Mouse (Mus musculus) liver, embryonic 11.5 days (tissue): ENCODE data around the gene Ino80b. TPM values are rescaled to one million over a fixed set of nuclear protein-coding genes. Genes with fewer than 3 reads are reported as not detected.
A peak's percentile ranks its signal among the peaks of the same experiment; 100 is the strongest.
"Not testable (repeated sequence)": the region's sequence is repeated elsewhere in the genome, so short reads cannot be mapped to it uniquely, and the experiment has no call there.

Source experiments
- ATAC-seq: fragments of 200-750 bp; cut with Nextera tagmentation; replicated peaks from 2 replicates; pipeline ENCODE4 v1.8.0; 2017; ENCODE audit warnings: moderate number of reproducible peaks, mild to moderate bottlenecking, moderate TSS enrichment, moderate library complexity; ENCODE audit not compliant: low FRiP score
- DNase-seq: peaks from one replicate; pipeline ENCODE4 v3.0.0-alpha.2; 2017; ENCODE audit warnings: low spot score
- H3K27ac ChIP-seq: fragments of 300-500 bp; sonication (generic); 2 replicates; pipeline ENCODE4 v1.5.1; 2014; ENCODE audit warnings: mild to moderate bottlenecking, low read depth, low read length, control low read depth
- H3K27me3 ChIP-seq: fragments of 300-500 bp; sonication (generic); replicated peaks from 2 replicates; pipeline ENCODE4 v1.6.1; 2014; ENCODE audit warnings: low read length, mixed read lengths; ENCODE audit not compliant: control insufficient read depth, insufficient read depth
- H3K36me3 ChIP-seq: fragments of 300-500 bp; sonication (generic); 2 replicates; pipeline ENCODE4 v1.6.1; 2014; ENCODE audit warnings: mild to moderate bottlenecking, low read length, moderate library complexity, mixed read lengths; ENCODE audit not compliant: control insufficient read depth, insufficient read depth
- H3K4me1 ChIP-seq: fragments of 300-500 bp; sonication (generic); replicated peaks from 2 replicates; pipeline ENCODE4 v1.6.1; 2014; ENCODE audit warnings: low read length, mixed read lengths; ENCODE audit not compliant: control insufficient read depth, insufficient read depth
- H3K4me2 ChIP-seq: fragments of 300-500 bp; sonication (generic); 2 replicates; pipeline ENCODE4 v1.6.1; 2014; ENCODE audit warnings: mild to moderate bottlenecking, control low read depth, moderate library complexity
- H3K4me3 ChIP-seq: fragments of 300-500 bp; sonication (generic); 2 replicates; pipeline ENCODE4 v1.5.1; 2014; ENCODE audit warnings: low read depth, low read length, control low read depth
- H3K9ac ChIP-seq: fragments of 300-500 bp; sonication (generic); 2 replicates; pipeline ENCODE4 v1.6.1; 2014; ENCODE audit warnings: low read depth, low read length, control low read depth
- H3K9me3 ChIP-seq: fragments of 300-500 bp; sonication (generic); 2 replicates; pipeline ENCODE4 v1.6.1; 2016; ENCODE audit warnings: low read length, inconsistent platforms, mixed read lengths; ENCODE audit not compliant: control insufficient read depth
- WGBS: fragments of 180-500 bp; shearing (Covaris S2); extraction: QIAGEN DNeasy Blood & Tissue Kit; methylation state at CpG from one replicate; pipeline ENCODE4 v1.1.7; 2014; 5-methylcytosine and 5-hydroxymethylcytosine counted together
- polyA plus RNA-seq: library from polyadenylated mRNA; unstranded; fragments of >200 nt; fragmentation: Nextera tagmentation; extraction: Ambion mirVana; gene quantifications from 2 replicates; pipeline ENCODE4 v1.2.1, GENCODE M21; 2014

Ino80b gene
- polyA plus RNA-seq, 1 experiment from 2014 or later = 17.6 TPM

DNA sequence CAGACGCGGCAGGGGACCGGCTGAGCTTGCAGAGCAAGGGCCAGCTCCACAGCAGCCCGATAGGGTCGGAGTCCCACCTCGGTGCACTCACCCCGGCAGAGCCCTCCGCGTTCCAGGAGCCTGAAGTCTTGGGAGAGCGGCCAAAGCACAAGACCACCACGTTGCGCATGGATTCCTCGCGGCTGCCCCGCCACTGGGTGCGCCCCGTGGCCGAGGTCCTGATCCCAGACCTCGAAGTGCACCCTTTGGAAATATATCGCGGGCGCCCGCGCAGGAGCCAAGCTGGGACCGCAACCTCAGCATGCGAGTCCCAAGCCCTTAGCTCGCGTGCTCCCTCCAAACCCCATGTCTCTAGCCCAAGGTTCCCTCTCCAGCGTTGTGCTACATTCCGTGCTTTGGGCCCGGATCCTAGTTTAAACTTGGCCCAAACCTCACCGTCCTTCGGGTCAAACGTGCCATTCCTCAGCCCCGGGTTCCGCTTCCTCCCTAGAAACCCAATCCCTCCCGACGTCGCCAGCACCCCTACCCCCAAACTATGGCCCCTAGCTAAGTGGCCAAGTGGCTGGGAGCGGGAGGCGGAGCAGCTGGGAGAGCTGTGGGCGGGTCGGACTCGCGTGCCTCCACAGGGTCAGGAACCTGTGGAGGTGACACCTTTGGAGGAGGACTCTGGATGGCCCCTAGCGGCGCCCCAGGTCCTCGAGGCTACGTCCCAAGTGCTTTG lies 36.9 kb upstream of the Ino80b start:
- Histone ChIP-seq H3K4me3 (peak overlapping the region; percentile 48), H3K27ac (no peak overlapping the region), H3K36me3 (no peaks in the 10 kb centered on the region), H3K4me1 (peaks cover 14% of the 10 kb centered on the region), H3K4me2 (peak overlapping the region; percentile 77), H3K9me3 (no peaks in the 10 kb centered on the region), H3K9ac (no peak overlapping the region; the same call in 1 of the 2 replicates), H3K27me3 (peaks cover 24% of the 10 kb centered on the region)
- DNase-seq (peak; percentile 64), ATAC-seq (no peak)
- WGBS = 1% methylated on average over 49 of the region's 49 CpGs

DNA sequence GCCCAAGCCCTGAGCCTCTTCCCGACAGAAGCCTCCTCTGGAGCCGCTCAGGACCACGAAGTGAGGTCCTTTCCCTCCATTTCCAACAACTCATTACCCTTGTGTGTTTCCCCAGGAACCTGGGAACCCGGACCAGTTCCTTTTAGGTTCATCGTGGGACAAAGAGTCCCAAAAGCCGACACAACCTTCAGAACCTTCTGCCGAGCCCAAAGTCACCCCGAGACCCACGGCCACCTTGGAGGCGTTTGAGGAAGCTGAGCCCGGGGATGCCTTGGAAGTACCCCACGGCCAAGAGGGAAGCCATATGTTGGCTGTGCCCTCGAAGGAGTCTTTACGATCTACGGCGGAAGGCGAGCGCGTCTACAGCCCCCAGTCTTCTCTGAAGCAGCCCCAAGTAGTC lies 36.2 kb upstream of the Ino80b start:
- Histone ChIP-seq H3K36me3 (no peaks in the 10 kb centered on the region), H3K4me2 (peak overlapping the region; percentile 77), H3K4me1 (peaks cover 10% of the 10 kb centered on the region), H3K27ac (no peak overlapping the region), H3K27me3 (peaks cover 24% of the 10 kb centered on the region), H3K9ac (no peak overlapping the region), H3K4me3 (peak overlapping the region; percentile 48), H3K9me3 (no peaks in the 10 kb centered on the region)
- DNase-seq = peak; percentile 45
- ATAC-seq = no peak
- WGBS = 6% methylated on average over 19 of the region's 19 CpGs

DNA sequence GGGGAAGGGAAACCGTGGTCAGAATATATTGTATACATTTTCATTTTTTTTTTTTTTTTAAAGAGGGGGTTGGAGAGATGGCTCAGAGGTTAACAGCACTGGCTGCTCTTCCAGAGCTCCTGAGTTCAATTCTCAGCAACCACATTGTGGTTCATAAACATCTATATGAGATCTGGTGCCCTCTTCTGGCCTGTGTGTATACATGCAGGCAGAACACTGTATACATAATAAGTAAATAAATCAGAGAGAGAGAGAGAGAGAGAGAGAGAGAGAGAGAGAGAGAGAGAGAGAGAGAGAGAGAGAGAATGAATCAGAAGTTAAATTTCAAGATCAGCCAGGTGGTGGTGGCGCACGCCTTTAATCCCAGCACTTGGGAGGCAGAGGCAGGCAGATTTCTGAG lies 34.2 kb upstream of the Ino80b start:
- H3K27me3 ChIP-seq = peaks cover 38% of the 10 kb centered on the region
- ATAC-seq, H3K36me3 ChIP-seq, H3K4me3 ChIP-seq, H3K4me2 ChIP-seq, DNase-seq, H3K9ac ChIP-seq, H3K27ac ChIP-seq, H3K9me3 ChIP-seq: not testable (repeated sequence)
- peaks cover 10% of the 10 kb centered on the region; the same call in 1 of the 2 replicates for H3K4me1 ChIP-seq
- 20% methylated on average over 3 of the region's 3 CpGs for WGBS

DNA sequence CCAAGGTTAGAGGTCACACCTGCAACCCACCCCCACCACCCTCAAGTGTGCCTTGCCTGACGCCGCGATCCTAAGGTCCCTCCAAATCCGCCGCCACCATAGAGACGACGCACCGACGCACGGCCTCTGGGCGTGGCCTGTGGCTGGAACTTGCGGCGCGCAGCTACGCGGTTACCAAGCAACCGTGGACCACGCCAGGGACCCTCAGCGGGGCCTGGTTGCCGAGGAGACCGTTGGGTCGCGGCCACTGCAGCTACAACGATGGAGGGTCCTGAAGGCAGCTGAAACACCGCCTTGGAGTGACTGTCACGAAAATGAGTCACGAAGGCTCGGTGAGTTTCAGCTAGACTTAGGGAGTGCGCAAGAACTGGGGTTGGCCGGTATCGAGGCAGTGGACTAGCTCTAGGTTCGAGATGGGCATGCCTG lies 31.0 kb upstream of the Ino80b start, which contains the start of the genes Wdr54 and 1700003E16Rik:
Gene Wdr54 (minus strand): TSS at position 139 of the 426 bp plus-strand sequence.
Gene 1700003E16Rik (plus strand): TSS at position 146 of the 426 bp plus-strand sequence.
- peak; percentile 68; the same call in 1 of the 2 replicates for ATAC-seq
- peak; percentile 75 for DNase-seq

DNA sequence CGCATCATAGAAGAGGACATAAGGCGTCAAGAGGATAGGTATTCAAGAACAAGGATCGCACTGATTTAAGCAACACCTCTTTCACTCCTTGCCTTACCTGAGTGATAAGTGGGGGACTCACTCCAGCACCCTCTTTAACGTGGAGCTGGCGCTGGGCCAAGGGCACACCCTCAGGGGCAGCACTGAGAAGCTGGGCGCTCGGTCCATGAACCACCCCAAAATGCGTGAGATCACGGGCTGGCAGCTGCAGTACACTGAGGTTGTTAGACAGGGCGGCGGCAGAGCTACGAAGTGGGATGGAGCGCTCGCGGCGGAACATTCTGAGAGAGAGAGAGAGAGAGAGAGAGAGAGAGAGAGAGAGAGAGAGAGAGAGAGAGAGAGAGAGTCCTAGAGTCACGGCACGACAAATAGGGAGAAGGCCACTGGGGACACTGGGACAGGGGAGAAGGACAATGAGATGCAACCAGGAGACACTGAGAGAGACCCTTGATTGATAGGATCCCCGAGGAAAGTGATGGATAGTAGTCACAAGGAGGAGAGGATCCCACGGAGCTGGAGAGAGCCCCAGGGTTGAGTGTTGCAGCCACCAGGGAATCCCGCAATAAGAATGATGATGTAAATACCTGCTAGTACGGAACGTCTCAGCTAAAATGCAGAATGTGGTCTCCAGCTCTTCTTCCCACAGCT lies 30.5 kb upstream of the Ino80b start:
- peak overlapping the region; percentile 39 for H3K4me3 ChIP-seq
- no peak for DNase-seq
- WGBS = 12% methylated on average over 23 of the region's 23 CpGs
- H3K4me2 ChIP-seq = peak overlapping the region; percentile 87
- 0 out of 2 replicates have a peak, but pooled peaks cover 3% of the 10 kb centered on the region for H3K36me3 ChIP-seq
- no peaks in the 10 kb centered on the region for H3K9me3 ChIP-seq
- peaks cover 10% of the 10 kb centered on the region; the same call in 1 of the 2 replicates for H3K4me1 ChIP-seq
- no peak for ATAC-seq
- H3K27me3 ChIP-seq = peaks cover 28% of the 10 kb centered on the region
- H3K27ac ChIP-seq = no peak overlapping the region
- H3K9ac ChIP-seq = peak overlapping the region; percentile 52

More for the DNA sequence above, 31.0 kb upstream of the Ino80b start, which contains the start of the genes Wdr54 and 1700003E16Rik:
- peak within 1 kb of the TSS; percentile 52 for H3K9ac ChIP-seq
- peaks cover 8% of the 10 kb centered on the region; the same call in 1 of the 2 replicates for H3K4me1 ChIP-seq
- H3K36me3 ChIP-seq = 0 out of 2 replicates have a peak, but pooled peaks cover 3% of the 10 kb centered on the region
- no peaks in the 10 kb centered on the region for H3K9me3 ChIP-seq
- H3K27me3 ChIP-seq = peaks cover 33% of the 10 kb centered on the region
- 2% methylated on average over 32 of the region's 32 CpGs for WGBS
- H3K4me3 ChIP-seq = peak within 1 kb of the TSS; percentile 39
- H3K27ac ChIP-seq = no peak within 1 kb of the TSS
- H3K4me2 ChIP-seq = peak within 1 kb of the TSS; percentile 87

DNA sequence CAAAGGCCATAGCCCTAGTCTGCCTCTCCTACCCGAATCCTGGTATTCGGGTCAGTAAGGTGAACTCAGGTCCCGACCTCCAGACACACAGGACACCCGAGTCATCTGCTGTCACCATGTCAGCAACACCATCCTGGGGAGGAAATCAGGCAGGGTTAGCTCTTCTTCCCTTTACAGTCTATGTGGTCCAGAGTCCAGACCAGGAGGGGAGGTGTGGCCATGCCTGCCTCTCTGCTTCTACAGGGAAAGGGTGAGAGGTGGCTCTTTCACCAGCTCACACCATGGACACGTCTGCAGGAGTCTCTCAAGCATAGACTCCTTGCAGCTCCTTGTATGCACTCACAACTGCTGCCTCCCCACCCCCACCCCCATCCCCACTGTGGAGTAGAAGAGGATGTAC lies 28.3 kb upstream of the Ino80b start:
- Histone ChIP-seq H3K36me3 (0 out of 2 replicates have a peak, but pooled peaks cover 3% of the 10 kb centered on the region), H3K27ac (no peak overlapping the region), H3K9me3 (no peaks in the 10 kb centered on the region), H3K4me1 (peaks cover 10% of the 10 kb centered on the region; the same call in 1 of the 2 replicates), H3K9ac (no peak overlapping the region; the same call in 1 of the 2 replicates), H3K27me3 (peaks cover 24% of the 10 kb centered on the region), H3K4me3 (no peak overlapping the region), H3K4me2 (no peak overlapping the region)
- DNase-seq (no peak), ATAC-seq (no peak)
- WGBS = 66% methylated on average over 5 of the region's 5 CpGs

DNA sequence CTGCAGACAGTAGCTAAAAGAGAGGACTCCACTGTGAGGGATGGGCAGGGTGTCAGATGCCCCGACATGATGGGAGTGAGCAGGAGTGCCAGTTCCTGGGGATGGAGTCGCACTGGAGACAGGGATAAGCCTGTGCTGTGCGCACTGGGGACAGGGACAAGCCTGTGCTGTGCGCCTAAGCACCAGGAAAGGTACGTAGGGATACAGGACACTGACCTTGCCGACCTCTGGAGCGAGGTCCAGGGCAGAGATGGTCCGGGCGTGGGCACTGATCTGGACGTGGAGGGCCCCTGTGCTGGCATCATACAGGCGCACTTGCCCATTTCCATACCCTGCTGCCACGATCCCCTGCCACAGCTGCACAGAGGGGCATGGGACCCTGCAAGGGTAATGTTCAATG lies 27.8 kb upstream of the Ino80b start:
- WGBS = 88% methylated on average over 12 of the region's 12 CpGs
- no peak overlapping the region for H3K4me3 ChIP-seq
- no peak for DNase-seq
- H3K9me3 ChIP-seq = no peaks in the 10 kb centered on the region
- ATAC-seq = no peak
- H3K27me3 ChIP-seq = peaks cover 24% of the 10 kb centered on the region
- no peak overlapping the region for H3K27ac ChIP-seq
- peaks cover 3% of the 10 kb centered on the region; the same call in 1 of the 2 replicates for H3K36me3 ChIP-seq
- H3K4me1 ChIP-seq = peaks cover 10% of the 10 kb centered on the region; the same call in 1 of the 2 replicates
- no peak overlapping the region for H3K9ac ChIP-seq
- H3K4me2 ChIP-seq = no peak overlapping the region

DNA sequence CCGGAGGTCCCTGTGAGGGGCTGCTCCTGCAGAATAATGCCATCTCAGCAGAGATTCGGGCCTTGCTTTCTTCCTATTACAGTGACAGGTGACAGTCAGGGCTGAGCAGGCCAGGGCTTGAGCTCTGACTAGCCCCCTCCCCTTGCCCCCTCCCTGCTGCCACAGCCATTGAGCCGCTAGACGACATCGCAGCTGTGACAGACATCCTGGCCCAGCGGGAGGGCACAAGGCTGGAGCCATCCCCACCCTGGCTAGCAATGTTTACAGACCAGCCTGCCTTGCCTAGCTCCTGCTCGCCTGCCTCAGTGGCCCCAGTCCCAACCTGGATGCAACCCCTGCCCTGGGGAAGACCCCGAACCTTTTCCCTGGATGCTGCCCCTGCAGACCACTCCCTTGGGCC lies 26.5 kb upstream of the Ino80b start:
- Histone ChIP-seq H3K9ac (no peak overlapping the region), H3K4me3 (no peak overlapping the region), H3K4me2 (no peak overlapping the region), H3K27me3 (peaks cover 24% of the 10 kb centered on the region), H3K36me3 (peaks cover 8% of the 10 kb centered on the region; the same call in 1 of the 2 replicates), H3K9me3 (no peaks in the 10 kb centered on the region), H3K27ac (no peak overlapping the region), H3K4me1 (peaks cover 10% of the 10 kb centered on the region; the same call in 1 of the 2 replicates)
- DNase-seq (no peak), ATAC-seq (no peak)
- WGBS = 33% methylated on average over 8 of the region's 8 CpGs
